Mouse (Mus musculus): ENCODE results near the gene Slc47a1. TPM values are rescaled to one million over a fixed set of nuclear protein-coding genes. Genes with fewer than 3 reads are reported as not detected.
"Not testable (repeated sequence)": the region's sequence is repeated elsewhere in the genome, so short reads cannot be mapped to it uniquely, and the experiment has no call there.

The Slc47a1 gene
- total RNA-seq, 2 experiments from 2014 or later = 1.2 to 2.8 TPM

DNA sequence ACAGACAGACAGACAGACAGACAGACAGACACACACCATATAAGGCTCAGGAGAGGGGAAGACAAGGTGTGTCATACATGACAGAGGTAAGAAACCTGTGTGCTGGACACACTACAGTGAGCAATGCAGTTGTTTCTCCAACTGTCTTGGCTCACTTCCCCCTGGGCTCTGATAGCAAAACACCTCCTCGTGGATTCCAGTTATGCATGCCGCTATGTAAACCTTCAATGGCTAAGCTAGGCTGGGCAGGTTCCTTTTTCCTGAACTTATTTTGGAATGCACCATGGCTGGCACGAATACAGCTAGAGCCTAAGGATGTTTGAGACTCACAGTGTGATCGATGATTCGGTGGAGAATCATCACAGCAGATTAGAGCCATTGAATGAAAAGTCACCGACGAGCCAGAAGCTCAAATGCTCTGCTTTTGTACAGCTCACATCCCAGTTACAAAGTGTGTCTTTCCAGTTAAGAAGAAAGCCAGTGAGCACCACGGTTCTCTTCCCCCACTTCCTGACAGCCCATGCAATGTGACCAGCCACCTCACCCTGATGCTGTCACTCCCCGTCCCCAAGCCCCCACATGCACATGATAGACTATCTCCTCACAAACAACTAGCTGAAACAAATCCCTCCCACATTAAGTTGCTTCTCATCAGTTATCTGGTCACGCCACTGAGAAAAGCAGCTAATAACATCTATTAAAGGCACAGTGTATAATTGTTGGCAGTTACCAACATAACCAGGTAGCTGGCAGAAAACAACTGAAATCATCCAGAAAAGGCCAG is 57.0 kb downstream of the Slc47a1 start:
- DNase-seq (ENCODE audit: extremely low spot score in 1 of 2, low spot score in 1 of 2) = no peak

- no peak for DNase-seq (ENCODE audit: extremely low spot score in 1 of 2, low spot score in 1 of 2)
These were observed 58.1 kb downstream of the Slc47a1 start for GRCm38 (mm10) chr11:61319923-61320567.

- no peak for DNase-seq (ENCODE audit: extremely low spot score in 1 of 2, low spot score in 1 of 2)
These were observed 58.8 kb downstream of the Slc47a1 start for GRCm38 (mm10) chr11:61319233-61319922.

GRCm38 (mm10) chr11:61316864-61317263 is 61.3 kb downstream of the Slc47a1 start:
- no peak for DNase-seq (ENCODE audit: extremely low spot score in 1 of 2, low spot score in 1 of 2)

DNA sequence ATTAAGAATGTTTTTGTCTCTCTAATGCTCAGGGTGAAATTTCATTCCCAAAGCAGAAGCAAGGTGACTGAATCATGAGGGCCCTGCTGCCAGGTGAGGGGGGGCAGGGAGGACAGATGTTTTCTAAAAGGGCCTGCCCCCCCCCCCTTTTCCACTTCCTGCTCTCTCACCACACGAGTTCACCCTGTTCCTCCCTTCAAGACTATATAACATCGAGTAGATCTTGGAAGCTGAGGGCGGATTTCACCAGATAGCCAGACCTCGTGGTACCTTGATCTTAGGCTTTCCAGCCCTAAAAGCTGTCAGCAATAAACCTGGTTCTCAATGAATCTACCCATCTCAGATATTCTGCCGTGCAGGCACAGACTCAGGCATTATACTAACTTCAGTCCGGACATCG is 67.8 kb downstream of the Slc47a1 start:
- no peak for DNase-seq (ENCODE audit: extremely low spot score in 1 of 2, low spot score in 1 of 2)

GRCm38 (mm10) chr11:61309831-61310230 is 68.3 kb downstream of the Slc47a1 start:
- DNase-seq (ENCODE audit: extremely low spot score in 1 of 2, low spot score in 1 of 2) = no peak

GRCm38 (mm10) chr11:61307795-61308194 is 70.3 kb downstream of the Slc47a1 start:
- DNase-seq (ENCODE audit: extremely low spot score in 1 of 2, low spot score in 1 of 2) = no peak

GRCm38 (mm10) chr11:61305377-61305776 is 72.8 kb downstream of the Slc47a1 start:
- DNase-seq (ENCODE audit: extremely low spot score in 1 of 2, low spot score in 1 of 2) = peak in 1 of 2 experiments; percentile 42

GRCm38 (mm10) chr11:61304535-61304934 is 73.6 kb downstream of the Slc47a1 start:
- not testable (repeated sequence) for DNase-seq (ENCODE audit: extremely low spot score in 1 of 2, low spot score in 1 of 2)

GRCm38 (mm10) chr11:61300716-61301392 is 77.3 kb downstream of the Slc47a1 start:
- no peak for DNase-seq (ENCODE audit: extremely low spot score in 1 of 2, low spot score in 1 of 2)

GRCm38 (mm10) chr11:61300205-61300604 is 77.9 kb downstream of the Slc47a1 start:
- no peak for DNase-seq (ENCODE audit: extremely low spot score in 1 of 2, low spot score in 1 of 2)

- no peak for DNase-seq (ENCODE audit: extremely low spot score in 1 of 2, low spot score in 1 of 2)
These were observed 80.2 kb downstream of the Slc47a1 start for GRCm38 (mm10) chr11:61297901-61298300.

GRCm38 (mm10) chr11:61297326-61297725 is 80.8 kb downstream of the Slc47a1 start:
- no peak for DNase-seq (ENCODE audit: extremely low spot score in 1 of 2, low spot score in 1 of 2)

DNA sequence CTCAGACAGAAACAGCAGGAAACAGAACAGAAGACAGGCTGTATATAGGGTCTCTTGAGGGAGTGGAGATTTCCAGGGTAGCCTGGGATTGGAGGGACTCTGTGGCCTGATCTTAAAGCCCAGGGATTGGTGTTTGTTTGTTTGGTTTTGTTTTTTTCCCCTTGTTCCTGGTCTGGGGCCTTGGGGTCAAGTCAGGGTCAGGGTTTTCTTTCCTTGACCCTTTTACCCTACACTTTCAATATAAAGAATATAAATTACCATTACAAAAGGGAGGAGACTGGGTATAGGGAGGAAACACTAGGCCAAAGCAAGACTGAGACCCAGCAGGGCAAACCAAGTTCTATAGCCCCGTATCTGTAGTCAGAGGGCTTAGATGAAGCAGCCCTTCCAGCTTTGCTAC is 81.6 kb downstream of the Slc47a1 start:
- DNase-seq (ENCODE audit: extremely low spot score in 1 of 2, low spot score in 1 of 2) = no peak

DNA sequence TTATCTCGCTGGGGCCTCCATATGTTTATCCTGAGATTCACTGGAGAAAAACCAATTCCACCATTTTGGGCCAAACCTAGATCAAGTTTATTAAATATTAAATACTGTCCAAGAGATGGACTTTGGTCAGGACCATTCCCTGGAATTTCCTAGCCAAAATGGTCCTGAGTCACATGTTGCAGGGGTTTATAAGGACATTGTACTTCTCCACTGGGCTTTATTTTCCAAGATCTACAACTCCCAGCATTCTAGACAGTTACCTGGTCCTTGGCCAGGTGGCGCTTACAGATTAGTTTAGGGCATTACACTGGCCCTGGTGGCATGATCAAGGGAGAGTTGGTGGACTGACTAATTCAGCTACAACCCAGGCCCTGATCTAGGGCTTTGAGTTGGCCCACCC is 82.6 kb downstream of the Slc47a1 start:
- no peak for DNase-seq (ENCODE audit: extremely low spot score in 1 of 2, low spot score in 1 of 2)

DNA sequence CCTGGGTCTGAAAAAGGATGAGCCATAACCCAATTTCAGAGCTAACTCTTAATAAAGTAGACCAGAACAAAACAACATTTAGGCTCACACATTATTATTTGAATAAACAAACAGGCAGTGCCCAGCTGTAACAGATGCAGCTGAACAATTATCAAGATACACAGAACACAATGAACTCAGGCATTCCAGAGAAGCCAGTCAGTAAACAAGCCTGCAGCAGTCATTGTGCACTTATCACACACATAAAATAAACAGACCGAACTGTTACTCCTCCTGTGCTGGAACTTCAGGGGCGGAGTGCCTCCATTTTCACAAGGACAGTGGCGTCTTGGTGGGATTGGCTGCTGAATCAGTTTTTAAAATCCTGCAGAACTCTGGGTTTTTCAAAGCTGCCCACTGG is 83.7 kb downstream of the Slc47a1 start:
- DNase-seq (ENCODE audit: extremely low spot score in 1 of 2, low spot score in 1 of 2) = no peak

Other genes starting within 250 kb of the Slc47a1 start
- 100 to 1,000 TPM; 218 to 235 TPM for gene Usp22, start 203.3 kb downstream of the Slc47a1 start, total RNA-seq (2021)
- gene Aldh3a1, start 170.8 kb downstream of the Slc47a1 start, total RNA-seq (2021) = 1 to 10 TPM in 1 of 2 experiments, under 1 TPM in 1; 0.56 to 1.2 TPM
- 10 to 100 TPM; 56.1 to 63.8 TPM for gene Aldh3a2, start 110.9 kb downstream of the Slc47a1 start, total RNA-seq (2021)
- not detected for gene Slc47a2, start 35.5 kb downstream of the Slc47a1 start, total RNA-seq (2021)
- 100 to 1,000 TPM; 440 to 506 TPM for gene Rnf112, start 75.8 kb upstream of the Slc47a1 start, total RNA-seq (2021)
- gene Mfap4, start 107.1 kb upstream of the Slc47a1 start, total RNA-seq (2021) = 1 to 10 TPM; 5.7 to 6.3 TPM
- 10 to 100 TPM; 26.3 to 31.3 TPM for gene Mapk7, start 116.1 kb upstream of the Slc47a1 start, total RNA-seq (2021)
- gene B9d1, start 126.8 kb upstream of the Slc47a1 start, total RNA-seq (2021) = 10 to 100 TPM; 43.3 to 45.9 TPM
- 100 to 1,000 TPM; 173 to 185 TPM for gene Epn2, start 201.3 kb upstream of the Slc47a1 start, total RNA-seq (2021)

Data from layer of hippocampus, postnatal 25 days (tissue).